ENCODE assay signal across 8 mouse cellular contexts in genomic region chr1:86472197-86472952, GRCm38 (mm10). TPM values are rescaled to one million over a fixed set of nuclear protein-coding genes. Genes with fewer than 3 reads are reported as not detected.
DNase-seq lines count a peak whose midpoint lies in the region; ATAC-seq and TF ChIP-seq lines count a peak whose summit lies in the region.

No protein-coding gene starts in this region.

- 7% methylated on average over 31 of the region's 31 CpGs for WGBS in intestine, postnatal 0 days
- 21% methylated on average over 31 of the region's 31 CpGs for WGBS in neural tube, embryonic 13.5 days

- peak; percentile 41 for ATAC-seq in intestine, postnatal 0 days
- peak; percentile 48 for ATAC-seq in neural tube, embryonic 13.5 days (ENCODE audit: low read depth)

- peak overlapping the region; percentile 88 for H3K27ac ChIP-seq in intestine, postnatal 0 days (ENCODE audit: low read depth, low read length)
- H3K27ac ChIP-seq in neural tube, embryonic 13.5 days (replicated peaks): peak overlapping the region; percentile 68

- peak; percentile 42 for DNase-seq in spleen, adult 12 weeks (ENCODE audit: low spot score)
- no peak for DNase-seq in spleen, adult 18-20 months
- peak; percentile 81 for DNase-seq in embryo, embryonic 11 days
- DNase-seq in heart, adult 11 months: peak; percentile 99
- peak; percentile 90 to 93 for DNase-seq in lung, adult 18-20 months
- DNase-seq in urinary bladder, postnatal 14 days (ENCODE audit: low spot score): peak; percentile 85

- no peaks in the 10 kb centered on the region for H3K4me1 ChIP-seq in intestine, postnatal 0 days (replicated peaks; ENCODE audit: control insufficient read depth, insufficient read depth, low read length)
- peaks cover 16% of the 10 kb centered on the region for H3K4me1 ChIP-seq in neural tube, embryonic 13.5 days (replicated peaks)

- peak overlapping the region; percentile 58 for H3K4me2 ChIP-seq in intestine, postnatal 0 days (replicated peaks; ENCODE audit: low read depth)
- H3K4me2 ChIP-seq in neural tube, embryonic 13.5 days: peak overlapping the region; percentile 42

- TF ChIP-seq CTCF in intestine, postnatal 0 days (IDR thresholded peaks at IDR 0.05; ENCODE audit: low read depth): 0 out of 2 replicates have a peak, but pooled peaks have one; percentile 32

- no peaks in the 10 kb centered on the region for H3K36me3 ChIP-seq in intestine, postnatal 0 days (ENCODE audit: control insufficient read depth, insufficient read depth)
- H3K36me3 ChIP-seq in neural tube, embryonic 13.5 days: no peaks in the 10 kb centered on the region

- H3K9ac ChIP-seq in intestine, postnatal 0 days (ENCODE audit: low read depth, low read length): peak overlapping the region; percentile 28; the same call in 1 of the 2 replicates
- H3K9ac ChIP-seq in neural tube, embryonic 13.5 days: peak overlapping the region; percentile 60

- no peaks in the 10 kb centered on the region for H3K9me3 ChIP-seq in intestine, postnatal 0 days (ENCODE audit: control insufficient read depth)
- H3K9me3 ChIP-seq in neural tube, embryonic 13.5 days: no peaks in the 10 kb centered on the region

- H3K27me3 ChIP-seq in intestine, postnatal 0 days (replicated peaks; ENCODE audit: control insufficient read depth, insufficient read depth, low read length): no peaks in the 10 kb centered on the region
- H3K27me3 ChIP-seq in neural tube, embryonic 13.5 days: no peaks in the 10 kb centered on the region

- H3K4me3 ChIP-seq in intestine, postnatal 0 days (ENCODE audit: low read depth, low read length): peak overlapping the region; percentile 14; the same call in 1 of the 2 replicates
- peak overlapping the region; percentile 2; the same call in 1 of the 2 replicates for H3K4me3 ChIP-seq in neural tube, embryonic 13.5 days

RNA-seq across cellular contexts. Expression of gene Tex44, which starts 46.2 kb away (rescaled TPM):
- polyA plus RNA-seq in intestine, postnatal 0 days (2015; fragmentation: Nextera tagmentation; extraction: Ambion mirVana): not detected in 2 replicates
- polyA plus RNA-seq in neural tube, embryonic 13.5 days (2015; fragmentation: Nextera tagmentation; extraction: Ambion mirVana): not detected in 2 replicates

RNA-seq across cellular contexts. Expression of gene Nmur1, which starts 46.3 kb away (rescaled TPM):
- 4.3 and 4.5 TPM in 2 replicates for polyA plus RNA-seq in intestine, postnatal 0 days (2015; fragmentation: Nextera tagmentation; extraction: Ambion mirVana)
- 0.49 TPM in 1 of 2 replicates, not detected in the other for polyA plus RNA-seq in neural tube, embryonic 13.5 days (2015; fragmentation: Nextera tagmentation; extraction: Ambion mirVana)

RNA-seq across cellular contexts. Expression of gene Ptma, which starts 54.2 kb away (rescaled TPM):
- polyA plus RNA-seq in intestine, postnatal 0 days (2015; fragmentation: Nextera tagmentation; extraction: Ambion mirVana): 1,008 and 1,098 TPM in 2 replicates
- 2,347 and 2,536 TPM in 2 replicates for polyA plus RNA-seq in neural tube, embryonic 13.5 days (2015; fragmentation: Nextera tagmentation; extraction: Ambion mirVana)

Comparison
In these comparisons a context has a peak if more than half of its experiments do, and no peak if none do; other contexts are left out.
1. DNase-seq: peak in spleen, adult 12 weeks (single experiment), embryo, embryonic 11 days (single experiment), heart, adult 11 months (single experiment), lung, adult 18-20 months (2 of 2) and urinary bladder, postnatal 14 days (single experiment); none in spleen, adult 18-20 months (0 of 2).